Mouse (Mus musculus): ENCODE data around the gene Exo5.

The Exo5 gene

DNA sequence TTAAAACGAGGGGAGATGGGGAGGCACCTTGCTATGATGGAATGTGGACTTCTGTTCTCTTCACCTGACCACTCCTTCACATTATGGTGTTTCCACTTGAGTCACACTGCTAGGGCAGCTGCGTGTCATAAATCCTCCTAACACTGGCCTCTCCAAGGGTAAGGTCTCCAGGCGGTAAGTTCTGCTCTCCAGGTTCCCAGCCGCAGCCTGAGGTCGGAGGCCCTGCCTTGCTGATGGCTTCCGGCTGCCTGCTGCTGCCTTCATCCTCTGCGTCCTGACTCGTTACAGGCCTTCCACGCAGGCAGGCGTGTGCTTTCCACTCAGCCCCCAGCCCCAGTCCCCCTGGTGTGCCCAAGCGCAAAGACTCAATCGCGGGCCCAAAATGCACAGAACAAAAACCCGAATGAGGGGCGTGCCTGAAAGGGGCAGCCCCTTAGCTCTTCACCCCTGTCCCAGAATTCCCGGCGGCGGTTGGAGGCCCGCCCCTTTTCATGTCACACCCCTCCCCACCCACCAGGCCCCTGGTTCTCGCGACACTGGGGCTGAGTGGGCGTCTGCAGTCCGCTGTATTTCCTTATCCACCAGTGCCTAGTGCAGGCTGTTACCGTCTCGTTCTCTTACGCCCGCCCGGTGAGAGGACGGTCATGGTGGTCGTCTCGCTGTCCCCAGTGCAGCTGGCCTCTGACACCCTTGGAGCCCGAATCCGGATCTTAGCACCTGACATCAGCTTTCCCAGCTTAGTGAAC is at the start of gene Exo5:
Exo5 (minus strand) TSS at position 464 of the 746 bp plus-strand sequence.
- DNase-seq (ENCODE audit: low read depth, low spot score): peak; percentile 97

DNA sequence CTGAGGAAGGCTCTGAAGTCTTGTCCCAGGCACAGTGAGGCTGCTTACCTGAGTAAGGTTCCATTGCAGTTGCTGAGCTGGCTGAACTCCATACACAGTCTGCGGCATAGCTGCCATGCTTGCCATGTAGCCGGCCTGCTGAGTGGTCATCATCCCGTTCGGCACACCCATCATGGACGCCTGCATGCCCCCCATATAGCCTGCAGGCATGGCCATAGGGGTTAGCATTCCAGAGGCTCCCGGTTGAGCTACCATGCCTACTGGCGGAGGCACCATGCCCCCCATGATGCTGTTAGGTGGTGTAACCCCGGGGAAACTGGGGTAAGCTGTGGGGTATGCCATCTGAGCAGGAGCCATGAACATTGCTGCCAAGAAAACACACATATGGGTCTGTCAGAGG is 47.0 kb upstream of the Exo5 start:
- no peak for DNase-seq (ENCODE audit: low read depth, low spot score)

DNA sequence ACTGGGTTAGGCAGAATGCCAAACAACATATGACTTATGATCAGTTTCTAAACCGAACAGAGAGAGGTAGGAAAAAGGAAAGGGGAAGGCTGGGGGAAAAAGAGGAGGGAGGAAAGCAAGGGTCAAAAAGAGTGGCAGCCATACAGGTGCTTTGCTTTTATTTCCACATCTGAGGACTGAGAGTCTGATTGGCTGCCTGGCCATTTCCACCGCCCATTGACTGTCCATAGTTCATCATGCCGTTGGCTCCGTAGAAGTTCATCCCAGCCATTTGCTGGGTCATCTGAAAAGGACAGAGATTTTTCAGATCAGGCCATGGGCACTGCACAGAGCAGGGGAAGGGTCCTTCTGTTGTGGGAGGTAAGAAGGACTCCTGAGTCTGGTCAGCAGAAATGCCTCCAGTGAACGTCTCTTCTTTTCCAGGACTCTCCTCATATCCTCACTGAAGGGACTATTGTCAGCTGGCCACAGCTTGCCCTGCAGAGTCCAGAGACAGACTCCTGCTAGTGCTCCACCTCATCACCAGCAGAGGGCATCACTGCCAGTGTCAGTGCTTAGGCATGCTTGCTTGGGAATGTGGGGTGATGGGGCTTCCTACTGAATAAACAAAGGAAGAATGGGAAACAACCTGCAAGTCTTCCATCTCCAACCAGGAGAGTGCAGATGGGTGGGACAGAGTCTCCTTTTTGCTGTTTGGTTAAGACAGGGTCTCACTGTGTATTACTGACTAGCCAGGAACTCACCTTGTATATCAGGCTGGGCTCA is 44.7 kb upstream of the Exo5 start:
- peak; percentile 69 for DNase-seq (ENCODE audit: low read depth, low spot score)

- DNase-seq (ENCODE audit: low read depth, low spot score): no peak
These were observed 43.7 kb upstream of the Exo5 start for GRCm38 (mm10) chr4:120968486-120968885.

DNA sequence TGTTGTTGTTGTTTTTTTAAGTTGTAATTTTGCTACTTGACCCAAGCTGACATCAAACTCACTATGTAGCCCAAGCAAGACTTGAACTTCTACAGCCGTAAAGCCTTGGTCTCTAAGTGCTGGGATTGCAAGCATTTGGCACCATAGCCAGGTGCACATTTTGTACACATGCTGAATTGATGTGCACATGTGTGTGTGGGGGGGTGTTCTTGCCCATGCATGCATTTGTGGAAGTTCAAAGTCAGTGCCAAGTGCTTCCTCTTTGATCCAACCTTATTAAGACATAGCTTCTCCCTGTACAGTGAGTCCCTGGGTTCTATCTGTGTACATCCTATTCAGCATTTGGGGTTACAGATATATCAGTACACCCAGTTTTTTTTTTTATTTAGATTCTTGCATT is 30.8 kb upstream of the Exo5 start:
- no peak for DNase-seq (ENCODE audit: low read depth, low spot score)

DNA sequence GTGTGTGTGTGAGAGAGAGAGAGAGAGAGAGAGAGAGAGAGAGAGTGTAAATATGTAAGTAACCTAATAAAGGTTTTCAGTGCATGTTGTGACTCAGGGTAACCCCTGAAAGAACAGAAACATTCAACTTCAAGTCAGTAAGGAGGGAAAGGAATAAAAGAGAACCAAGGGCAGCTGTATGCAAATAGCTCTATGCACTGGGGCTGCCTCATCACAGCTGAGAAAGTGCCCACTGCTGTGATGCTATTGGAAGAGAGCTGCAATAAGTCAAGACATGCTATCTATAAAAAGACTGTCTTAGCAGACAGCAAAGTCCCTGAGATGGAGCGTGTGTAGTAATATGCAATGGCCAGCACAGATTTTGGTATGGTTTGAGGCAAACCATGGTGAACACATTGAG is 28.9 kb upstream of the Exo5 start:
- DNase-seq (ENCODE audit: low read depth, low spot score): no peak

DNA sequence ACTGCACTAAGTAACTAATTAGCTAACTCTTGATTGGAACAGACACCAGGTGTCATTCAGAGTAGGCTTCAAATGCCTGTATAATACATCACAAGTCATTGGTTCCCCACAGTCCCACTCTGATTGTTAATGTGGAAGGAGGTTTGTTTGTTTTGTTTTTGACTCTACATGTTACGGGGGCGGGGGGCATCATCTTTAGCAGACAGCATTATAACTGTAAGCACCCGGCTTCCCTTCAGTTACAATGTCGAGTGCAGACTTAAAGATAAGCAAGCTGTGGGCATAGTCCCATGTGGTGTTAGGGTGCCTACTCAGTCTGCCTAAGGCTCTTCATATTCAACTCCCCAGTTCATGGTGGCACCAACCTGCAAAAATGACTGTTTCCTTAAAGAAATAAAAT is 28.2 kb upstream of the Exo5 start:
- no peak for DNase-seq (ENCODE audit: low read depth, low spot score)

DNA sequence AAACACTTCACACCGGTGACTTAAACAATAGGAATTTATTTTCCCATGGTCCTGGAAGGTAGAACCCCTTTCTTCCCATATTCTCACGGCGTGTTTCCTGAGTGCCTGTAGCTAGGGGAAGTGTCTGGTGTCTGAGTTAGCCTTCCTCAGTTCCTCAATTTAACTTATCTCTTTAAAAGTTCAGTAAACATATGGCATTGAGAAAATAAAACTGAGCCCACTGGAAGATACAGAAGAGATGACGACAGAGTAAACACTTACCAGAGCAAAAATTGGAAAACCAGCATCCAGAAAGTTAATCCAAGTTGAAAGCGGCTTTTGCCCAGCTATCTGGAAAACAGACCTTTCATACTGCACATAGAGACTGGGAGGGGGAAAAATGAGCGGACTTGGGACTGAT is 27.3 kb upstream of the Exo5 start:
- DNase-seq (ENCODE audit: low read depth, low spot score): no peak

DNA sequence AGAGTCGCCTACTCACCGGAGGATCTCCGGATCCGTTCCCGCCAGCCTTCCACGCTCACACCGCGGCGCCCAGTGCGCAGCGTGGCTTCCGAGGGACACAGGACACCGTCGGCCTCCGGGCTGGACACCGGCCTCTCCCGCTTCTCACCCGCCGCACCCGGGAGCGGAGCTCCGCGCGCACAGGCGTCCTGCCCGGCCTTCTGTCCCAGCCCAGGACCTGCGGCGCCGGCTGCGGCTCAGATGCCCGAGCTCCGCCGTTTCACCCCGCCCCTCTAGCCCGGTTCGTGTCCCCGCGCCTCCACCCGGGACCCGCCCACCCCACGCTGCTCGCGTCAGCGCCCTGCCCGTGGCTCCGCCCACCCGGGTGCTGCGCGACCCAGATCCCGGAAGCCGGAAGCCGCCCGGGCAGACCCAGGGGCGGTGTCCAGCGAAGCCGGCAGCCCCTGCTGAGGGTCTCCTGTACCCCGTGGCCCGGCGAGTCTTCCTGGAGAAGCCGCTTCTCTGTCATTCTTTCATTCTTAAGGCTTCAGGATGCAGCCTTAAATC is 26.7 kb upstream of the Exo5 start, which contains the start of gene Zfp69:
Zfp69 (minus strand) TSS at position 272 of the 546 bp plus-strand sequence.
- DNase-seq (ENCODE audit: low read depth, low spot score): peak; percentile 93

DNA sequence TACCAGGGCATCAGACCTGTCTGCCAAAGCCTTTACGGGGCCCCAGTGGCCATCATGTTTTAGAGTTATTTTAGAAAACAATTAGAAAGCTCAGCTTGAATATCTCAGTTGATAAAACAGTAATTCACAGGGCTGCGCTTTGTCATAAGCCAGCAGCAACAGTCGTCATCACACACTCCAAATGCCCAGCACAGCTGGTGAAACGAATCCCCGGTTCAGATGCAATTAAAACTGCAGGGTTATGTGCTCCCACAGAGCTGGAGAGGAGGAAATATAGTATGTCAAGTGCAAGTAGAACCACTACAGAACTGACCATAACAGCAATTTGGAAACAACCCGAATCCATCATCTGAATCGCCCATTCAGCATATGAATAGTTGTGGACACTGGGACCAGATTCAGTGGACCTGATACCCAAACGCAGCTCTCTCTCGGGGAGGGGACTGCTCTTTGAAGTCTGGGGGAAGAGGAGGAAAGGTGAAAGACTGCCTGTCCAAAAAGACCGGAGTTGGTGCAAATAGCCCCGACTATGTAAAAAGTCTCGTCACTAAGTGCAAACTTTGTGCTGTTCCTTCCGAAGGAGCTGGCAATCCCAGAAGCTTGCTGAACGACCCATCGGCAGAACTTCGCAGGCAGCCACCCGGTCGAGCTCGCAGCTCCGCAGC is 26.1 kb upstream of the Exo5 start:
- no peak for DNase-seq (ENCODE audit: low read depth, low spot score)

GRCm38 (mm10) chr4:120948938-120949337 is 24.1 kb upstream of the Exo5 start:
- DNase-seq (ENCODE audit: low read depth, low spot score): no peak

- no peak for DNase-seq (ENCODE audit: low read depth, low spot score)
These were observed 10.2 kb upstream of the Exo5 start for GRCm38 (mm10) chr4:120935006-120935405.

DNA sequence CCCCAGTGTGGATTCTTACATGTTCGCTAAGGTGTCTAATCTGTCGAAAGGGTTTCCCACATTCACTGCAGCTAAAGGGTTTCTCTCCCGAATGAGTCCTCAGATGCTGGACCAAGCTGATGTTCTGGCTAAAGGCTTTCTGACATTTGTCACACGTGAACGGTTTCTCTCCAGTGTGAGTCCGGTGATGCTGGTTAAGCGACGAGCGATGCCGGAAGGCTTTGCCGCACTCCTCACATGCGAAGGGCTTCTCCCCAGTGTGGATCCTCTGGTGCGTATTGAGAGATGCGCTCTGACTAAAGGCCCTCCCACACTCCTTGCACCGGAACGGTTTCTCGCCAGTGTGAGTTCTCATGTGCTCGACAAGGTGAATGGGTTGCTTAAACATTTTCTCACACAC is 5.9 kb upstream of the Exo5 start:
- DNase-seq (ENCODE audit: low read depth, low spot score): no peak

- no peak for DNase-seq (ENCODE audit: low read depth, low spot score)
These were observed 3.9 kb upstream of the Exo5 start for GRCm38 (mm10) chr4:120928686-120929085.

DNA sequence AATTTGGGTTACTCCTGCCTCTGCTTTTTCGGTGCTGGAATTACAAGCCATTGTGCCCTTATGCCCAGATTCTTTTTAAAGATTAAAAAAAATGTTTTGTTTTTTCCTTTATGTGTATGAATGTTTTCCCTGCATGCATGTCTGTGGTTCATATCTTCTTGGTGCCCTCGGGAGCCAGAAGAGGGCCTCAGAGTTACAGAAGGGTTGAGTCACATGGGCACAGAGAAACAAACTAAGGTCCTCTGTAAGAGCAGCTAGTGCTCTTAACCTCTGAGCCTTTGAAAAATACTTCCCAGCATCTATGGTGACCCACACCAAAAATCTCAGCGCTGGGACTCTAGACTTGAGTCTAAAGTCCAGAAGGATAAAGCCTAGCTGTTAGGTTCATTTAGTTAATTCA is 569 bp upstream of the Exo5 start:
- DNase-seq (ENCODE audit: low read depth, low spot score): no peak

DNA sequence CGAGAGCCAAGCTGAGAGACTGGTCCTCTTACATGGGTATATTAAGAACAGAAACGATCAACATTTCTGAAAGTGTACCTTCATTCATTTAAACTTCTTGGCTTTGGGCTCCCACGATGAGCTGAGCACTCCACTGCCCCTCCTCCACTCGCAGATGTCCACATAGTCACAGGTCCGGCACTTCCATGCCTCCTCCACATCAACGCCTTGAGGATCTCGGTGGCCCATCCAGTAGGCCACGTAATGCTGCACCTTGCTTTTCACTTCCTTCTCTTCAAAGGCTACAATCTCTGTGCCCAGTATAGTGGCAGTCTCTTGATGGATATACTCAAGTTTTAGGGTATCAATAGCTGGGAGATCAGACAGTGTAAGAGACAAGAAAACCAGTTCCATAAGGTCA is 3.4 kb downstream of the Exo5 start:
- no peak for DNase-seq (ENCODE audit: low read depth, low spot score)

GRCm38 (mm10) chr4:120914501-120914900 is 10.3 kb downstream of the Exo5 start:
- no peak for DNase-seq (ENCODE audit: low read depth, low spot score)

GRCm38 (mm10) chr4:120913861-120914260 is 11.0 kb downstream of the Exo5 start:
- DNase-seq (ENCODE audit: low read depth, low spot score): no peak

- no peak for DNase-seq (ENCODE audit: low read depth, low spot score)
These were observed 11.4 kb downstream of the Exo5 start for GRCm38 (mm10) chr4:120913443-120913842.

DNA sequence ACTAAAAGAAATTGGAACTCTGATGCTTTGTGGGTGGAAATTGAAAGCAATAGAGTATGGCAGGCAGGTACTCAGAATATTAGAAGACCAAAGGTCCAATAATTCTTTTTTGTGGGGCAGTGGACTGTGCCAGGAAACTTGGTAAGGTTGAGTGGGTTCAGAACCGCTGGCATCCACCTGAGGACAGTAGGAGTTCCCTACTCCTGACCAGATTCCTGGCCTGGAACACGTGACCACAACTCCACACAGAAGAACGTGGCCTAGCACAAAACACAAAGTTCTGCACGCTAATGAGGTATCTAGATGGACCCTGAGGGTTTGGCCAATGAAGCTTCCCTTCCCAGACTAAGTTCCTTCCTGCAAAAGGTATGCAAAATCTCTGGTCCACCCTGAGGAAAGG is 12.0 kb downstream of the Exo5 start:
- DNase-seq (ENCODE audit: low read depth, low spot score): no peak

DNA sequence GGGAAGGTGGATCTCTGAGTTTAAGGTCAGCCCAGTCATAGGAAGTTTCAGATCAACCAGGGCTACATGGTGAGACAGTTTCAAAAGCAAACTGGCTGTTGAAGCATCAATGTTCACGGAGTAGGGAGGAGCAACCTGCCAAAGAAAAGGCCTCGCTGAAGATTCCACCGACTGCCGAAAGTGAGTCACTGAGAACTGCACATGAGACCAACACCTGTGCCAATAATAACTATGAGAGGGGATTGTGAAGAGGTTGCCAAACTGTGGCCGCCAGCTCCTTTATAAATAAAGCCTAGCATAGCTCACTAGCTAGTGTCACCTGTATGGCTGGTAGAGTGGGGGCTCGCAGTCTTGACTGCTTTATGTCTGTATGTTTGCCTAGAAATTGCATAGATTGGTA is 13.7 kb downstream of the Exo5 start:
- DNase-seq (ENCODE audit: low read depth, low spot score): no peak

- DNase-seq (ENCODE audit: low read depth, low spot score): peak; percentile 85
These were observed 15.2 kb downstream of the Exo5 start for GRCm38 (mm10) chr4:120909558-120910150.
